ENCODE assay signal across 19 mouse cellular contexts in the genomic region with DNA sequence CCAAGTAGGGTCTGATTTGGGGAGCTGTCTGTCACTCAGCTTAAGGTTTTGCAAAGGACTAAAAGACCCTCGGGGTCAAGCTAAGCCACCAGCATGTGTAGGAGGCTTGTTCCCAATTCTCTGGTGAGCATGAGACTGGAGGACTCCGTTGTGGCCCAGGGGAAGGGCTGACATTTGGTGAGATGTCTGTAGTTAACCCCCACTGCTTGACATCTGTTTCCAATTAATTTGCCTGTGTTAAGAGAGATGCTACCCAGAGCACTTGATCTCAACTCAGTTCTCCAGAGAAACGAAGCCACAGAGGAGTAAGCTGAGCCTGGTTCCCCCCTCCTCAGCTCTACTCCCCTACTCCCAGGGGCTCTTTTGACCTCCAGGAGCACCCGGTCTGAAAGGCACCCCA.
DNase-seq lines count a peak whose midpoint lies in the region; ATAC-seq and TF ChIP-seq lines count a peak whose summit lies in the region.
"Had no signal": no experiment of that assay in that cellular context is flagged by ENCODE, and none has a peak within 500 bp of the region (broad histone marks: within the 10 kb centered on the region; RNA-seq: fewer than 3 reads in every experiment).

No protein-coding gene starts in this region.

- no peaks in the 10 kb centered on the region for H3K4me1 ChIP-seq in neural tube, embryonic 15.5 days
- H3K4me1 ChIP-seq in embryonic facial prominence, embryonic 10.5 days, result peaks cover 20% of the 10 kb centered on the region
- H3K4me1 ChIP-seq: forebrain, embryonic 15.5 days; limb, embryonic 15.5 days had no signal

- H3K4me2 ChIP-seq in neural tube, embryonic 15.5 days, result no peak overlapping the region
- H3K4me2 ChIP-seq: forebrain, embryonic 15.5 days; hindbrain, embryonic 12.5 days; limb, embryonic 15.5 days; midbrain, embryonic 13.5 days had no signal

- ATAC-seq in neural tube, embryonic 15.5 days (ENCODE audit: low FRiP score), result no peak
- ATAC-seq: forebrain, embryonic 15.5 days; lung, postnatal 0 days; midbrain, embryonic 13.5 days had no signal

- TF ChIP-seq POLR2A in brain, embryonic 14.5 days (IDR thresholded peaks at IDR 0.05; ENCODE audit: borderline replicate concordance, extremely low read depth, insufficient read depth, insufficient read length, poor library complexity, severe bottlenecking), result no peak

- DNase-seq in neural tube, embryonic 10.5 days (ENCODE audit: extremely low spot score, low spot score), result peak; percentile 41
- DNase-seq in brain, embryonic 14.5 days (ENCODE audit: low read depth), result peak; percentile 33
- DNase-seq in embryonic facial prominence, embryonic 10.5 days (ENCODE audit: low spot score), result peak; percentile 57
- peak; percentile 74 for DNase-seq in mesoderm, embryonic 11.5 days (ENCODE audit: low read depth, low spot score)
- no peak for DNase-seq in gastrocnemius, postnatal 4 days (ENCODE audit: low spot score in 2 of 2)
- no peak for DNase-seq in kidney, postnatal 10 days
- DNase-seq: adrenal gland, postnatal 14 days; cerebellum, adult 9-10 months; gastrocnemius, postnatal 25 days; kidney, adult 9 months; kidney, postnatal 4 days; right cerebral cortex, postnatal 4 days had no signal

- no peaks in the 10 kb centered on the region for H3K9me3 ChIP-seq in neural tube, embryonic 15.5 days (replicated peaks)
- H3K9me3 ChIP-seq in embryonic facial prominence, embryonic 10.5 days, result no peaks in the 10 kb centered on the region
- H3K9me3 ChIP-seq: forebrain, embryonic 15.5 days; hindbrain, embryonic 12.5 days; limb, embryonic 15.5 days; midbrain, embryonic 13.5 days had no signal

- no peak overlapping the region for H3K4me3 ChIP-seq in neural tube, embryonic 15.5 days (replicated peaks)
- H3K4me3 ChIP-seq in embryonic facial prominence, embryonic 10.5 days, result no peak overlapping the region
- H3K4me3 ChIP-seq: forebrain, embryonic 15.5 days; hindbrain, embryonic 12.5 days; limb, embryonic 15.5 days; midbrain, embryonic 13.5 days; myocyte had no signal

- WGBS in neural tube, embryonic 15.5 days, result 51% methylated on average over 4 of the region's 4 CpGs
- WGBS in embryonic facial prominence, embryonic 10.5 days, result 23% methylated on average over 4 of the region's 4 CpGs

- H3K9ac ChIP-seq in neural tube, embryonic 15.5 days (replicated peaks), result no peak overlapping the region
- H3K9ac ChIP-seq: forebrain, embryonic 15.5 days; hindbrain, embryonic 12.5 days; limb, embryonic 15.5 days; midbrain, embryonic 13.5 days had no signal

- H3K36me3 ChIP-seq in neural tube, embryonic 15.5 days, result no peaks in the 10 kb centered on the region
- no peaks in the 10 kb centered on the region for H3K36me3 ChIP-seq in embryonic facial prominence, embryonic 10.5 days (replicated peaks)
- H3K36me3 ChIP-seq: forebrain, embryonic 15.5 days; hindbrain, embryonic 12.5 days; limb, embryonic 15.5 days; midbrain, embryonic 13.5 days had no signal

- H3K27ac ChIP-seq in neural tube, embryonic 15.5 days (replicated peaks), result no peak overlapping the region
- H3K27ac ChIP-seq in embryonic facial prominence, embryonic 10.5 days (replicated peaks), result 0 out of 2 replicates have a peak overlapping the region, but pooled peaks have one; percentile 15
- H3K27ac ChIP-seq: forebrain, embryonic 15.5 days; hindbrain, embryonic 12.5 days; limb, embryonic 15.5 days; midbrain, embryonic 13.5 days had no signal

- no peak for TF ChIP-seq CTCF in brain, embryonic 14.5 days (IDR thresholded peaks at IDR 0.05; ENCODE audit: borderline replicate concordance, extremely low read depth, insufficient read depth, insufficient read length)

- peaks cover 11% of the 10 kb centered on the region; the same call in 1 of the 2 replicates for H3K27me3 ChIP-seq in neural tube, embryonic 15.5 days (replicated peaks)
- H3K27me3 ChIP-seq in embryonic facial prominence, embryonic 10.5 days (replicated peaks; ENCODE audit: low read depth, poor library complexity, severe bottlenecking), result no peaks in the 10 kb centered on the region
- H3K27me3 ChIP-seq: forebrain, embryonic 15.5 days; limb, embryonic 15.5 days; midbrain, embryonic 13.5 days had no signal

Comparison
In these comparisons a context has a peak if more than half of its experiments do, and no peak if none do; other contexts are left out.
1. DNase-seq: peak in neural tube, embryonic 10.5 days (single experiment), brain, embryonic 14.5 days (single experiment), embryonic facial prominence, embryonic 10.5 days (single experiment) and mesoderm, embryonic 11.5 days (single experiment); none in gastrocnemius, postnatal 4 days (0 of 2) and kidney, postnatal 10 days (single experiment).